Mouse (Mus musculus): Measurements from ENCODE around the gene Zfp385a. TPM values are rescaled to one million over a fixed set of nuclear protein-coding genes. Genes with fewer than 3 reads are reported as not detected.

The Zfp385a gene
- polyA plus RNA-seq, 1 experiment from 2014 or later = 18.4 TPM

DNA sequence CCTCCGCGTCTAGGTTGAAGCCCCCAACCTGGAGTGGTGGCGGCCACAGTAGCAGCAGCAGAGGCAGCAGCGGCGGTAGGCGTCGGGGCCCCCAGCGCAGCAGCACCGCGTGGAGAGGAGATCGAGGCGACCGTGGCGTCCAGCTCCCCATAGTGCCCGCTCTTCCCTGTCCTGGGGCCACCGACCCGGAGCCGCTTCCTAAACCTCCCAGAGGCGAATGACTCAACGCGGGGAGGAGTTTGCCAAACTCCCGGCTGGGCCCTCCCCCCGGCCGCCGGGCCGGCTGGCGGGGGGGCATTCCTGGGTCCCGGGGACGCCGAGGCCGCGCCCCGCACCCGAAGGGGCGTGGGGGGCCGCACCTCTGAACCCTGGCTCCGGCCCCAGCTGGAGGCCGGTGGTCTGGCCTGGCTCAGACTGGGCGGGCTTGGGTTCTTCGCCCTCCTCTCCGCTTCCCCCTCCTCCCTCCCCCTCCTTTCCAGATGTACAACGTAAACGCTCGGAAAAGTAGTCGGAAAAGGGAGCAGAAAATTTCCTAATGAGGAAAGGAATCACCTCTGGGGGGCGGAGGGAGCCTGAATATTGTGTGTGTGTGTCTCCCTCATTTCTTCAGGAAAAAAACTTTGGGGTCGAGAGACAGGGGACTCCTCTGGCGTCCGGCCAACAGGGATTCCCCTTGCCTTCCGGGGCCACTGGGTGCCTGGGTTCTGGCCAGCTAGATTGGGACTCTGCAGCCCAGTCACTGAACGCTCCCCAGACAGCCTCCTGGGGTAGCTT, 26.7 kb upstream of the Zfp385a start, which contains the start of gene Itga5:
TSS of gene Itga5 (minus strand) at position 388 of the 774 bp plus-strand sequence.
- peaks cover 17% of the 10 kb centered on the region for H3K4me1 ChIP-seq (ENCODE audit: control insufficient read depth, insufficient read depth, low read length)
- peak within 1 kb of the TSS; percentile 99 for H3K4me3 ChIP-seq (ENCODE audit: low read depth, low read length)
- H3K9me3 ChIP-seq (ENCODE audit: control insufficient read depth, low read length) = no peaks in the 10 kb centered on the region
- H3K27me3 ChIP-seq (replicated peaks; ENCODE audit: control insufficient read depth, insufficient read depth, low read length) = no peaks in the 10 kb centered on the region
- ATAC-seq (ENCODE audit: low read depth) = peak; percentile 80
- 0% methylated on average over 20 of the region's 51 CpGs for WGBS
- peak within 1 kb of the TSS; percentile 93 for H3K27ac ChIP-seq (replicated peaks; ENCODE audit: low read depth, low read length)
- H3K9ac ChIP-seq (ENCODE audit: low read depth, low read length) = peak within 1 kb of the TSS; percentile 94
- no peaks in the 10 kb centered on the region for H3K36me3 ChIP-seq (ENCODE audit: control insufficient read depth, insufficient read depth, low read length)
- peak within 1 kb of the TSS; percentile 78 for H3K4me2 ChIP-seq (ENCODE audit: low read depth, low read length)
- DNase-seq (ENCODE audit: low spot score) = peak; percentile 82

DNA sequence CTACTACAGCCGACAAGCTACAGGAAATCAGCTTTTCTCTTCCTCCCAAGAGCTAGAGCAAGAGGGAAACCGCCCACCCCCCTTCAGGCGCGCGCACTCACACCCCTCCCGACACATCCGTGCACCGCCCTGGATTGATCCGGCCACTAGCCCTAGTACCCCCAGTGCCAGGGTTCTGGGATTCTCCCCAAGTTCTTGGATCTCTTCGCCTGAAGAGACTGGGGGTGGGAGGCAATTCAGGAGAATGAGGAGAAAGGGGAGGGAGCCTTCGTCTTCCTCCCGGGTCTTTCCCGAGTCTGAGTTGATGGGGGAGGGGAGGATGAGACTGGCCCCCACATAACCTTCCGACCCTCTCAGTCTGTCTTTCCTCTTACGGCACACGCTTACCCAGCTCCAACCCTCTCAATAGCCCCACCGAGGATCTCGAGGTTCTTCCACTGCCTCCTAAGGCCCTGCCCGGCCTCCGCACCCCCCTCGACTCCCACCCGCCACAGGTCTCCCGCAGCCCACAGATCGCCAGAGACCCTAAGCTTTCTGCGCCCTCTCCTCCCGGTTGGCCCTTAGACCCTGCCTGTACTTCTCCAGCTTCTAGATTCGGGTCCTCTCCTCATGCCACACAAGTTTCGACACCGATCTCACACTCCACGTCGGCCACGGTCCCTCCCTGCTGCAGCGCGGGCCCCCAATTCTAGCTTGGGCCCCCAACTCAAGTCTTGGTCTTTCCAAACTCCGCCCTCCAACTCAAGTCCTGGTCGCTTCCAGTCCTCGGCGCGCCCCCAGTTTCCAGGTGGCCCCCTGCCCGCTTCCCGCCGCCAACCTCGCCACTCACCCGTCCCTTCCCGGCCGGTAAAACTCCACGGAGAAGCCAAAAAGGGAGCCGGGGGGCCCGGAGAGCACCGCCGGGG, 25.8 kb upstream of the Zfp385a start:
- H3K27ac ChIP-seq (replicated peaks; ENCODE audit: low read depth, low read length) = peak overlapping the region; percentile 93
- peak overlapping the region; percentile 99 for H3K4me3 ChIP-seq (ENCODE audit: low read depth, low read length)
- 1% methylated on average over 47 of the region's 51 CpGs for WGBS
- H3K9ac ChIP-seq (ENCODE audit: low read depth, low read length) = peak overlapping the region; percentile 94
- ATAC-seq (ENCODE audit: low read depth) (peak; percentile 42), DNase-seq (ENCODE audit: low spot score) (peak; percentile 68)
- peaks cover 17% of the 10 kb centered on the region for H3K4me1 ChIP-seq (ENCODE audit: control insufficient read depth, insufficient read depth, low read length)
- peak overlapping the region; percentile 78 for H3K4me2 ChIP-seq (ENCODE audit: low read depth, low read length)
- H3K27me3 ChIP-seq (replicated peaks; ENCODE audit: control insufficient read depth, insufficient read depth, low read length) = no peaks in the 10 kb centered on the region
- no peaks in the 10 kb centered on the region for H3K9me3 ChIP-seq (ENCODE audit: control insufficient read depth, low read length)
- no peaks in the 10 kb centered on the region for H3K36me3 ChIP-seq (ENCODE audit: control insufficient read depth, insufficient read depth, low read length)

DNA sequence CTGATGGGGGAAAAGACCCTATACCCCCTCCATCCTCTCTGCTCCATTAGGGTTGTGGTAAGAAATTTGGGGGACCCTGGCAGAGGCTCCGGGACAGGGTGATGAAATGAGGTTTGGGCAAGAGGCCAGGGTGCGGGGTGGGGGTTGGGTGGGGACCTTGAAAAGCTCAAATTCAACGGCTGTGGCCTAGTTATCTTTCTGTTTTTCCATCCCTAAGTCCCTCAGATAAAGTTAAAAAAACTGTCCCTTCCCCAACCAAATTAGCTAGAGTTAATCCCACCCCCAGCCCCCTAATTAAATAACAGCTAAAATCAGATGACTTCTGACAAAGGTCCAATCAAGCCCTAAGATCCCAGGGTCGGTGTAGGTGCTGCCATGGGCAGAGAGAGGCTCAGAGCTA, 24.9 kb upstream of the Zfp385a start:
- Histone ChIP-seq H3K4me2 (ENCODE audit: low read depth, low read length) (peak overlapping the region; percentile 78), H3K36me3 (ENCODE audit: control insufficient read depth, insufficient read depth, low read length) (no peaks in the 10 kb centered on the region), H3K9ac (ENCODE audit: low read depth, low read length) (peak overlapping the region; percentile 94), H3K9me3 (ENCODE audit: control insufficient read depth, low read length) (no peaks in the 10 kb centered on the region), H3K4me1 (ENCODE audit: control insufficient read depth, insufficient read depth, low read length) (peaks cover 17% of the 10 kb centered on the region), H3K27ac (replicated peaks; ENCODE audit: low read depth, low read length) (peak overlapping the region; percentile 93; the same call in 1 of the 2 replicates), H3K27me3 (replicated peaks; ENCODE audit: control insufficient read depth, insufficient read depth, low read length) (no peaks in the 10 kb centered on the region), H3K4me3 (ENCODE audit: low read depth, low read length) (peak overlapping the region; percentile 99)
- WGBS = 46% methylated on average over 4 of the region's 4 CpGs
- DNase-seq (ENCODE audit: low spot score) (no peak), ATAC-seq (ENCODE audit: low read depth) (no peak)

GRCm38 (mm10) chr15:103363809-103364208, 23.9 kb upstream of the Zfp385a start:
- H3K4me1 ChIP-seq (ENCODE audit: control insufficient read depth, insufficient read depth, low read length) = peaks cover 25% of the 10 kb centered on the region
- no peaks in the 10 kb centered on the region for H3K36me3 ChIP-seq (ENCODE audit: control insufficient read depth, insufficient read depth, low read length)
- no peaks in the 10 kb centered on the region for H3K27me3 ChIP-seq (replicated peaks; ENCODE audit: control insufficient read depth, insufficient read depth, low read length)
- no peak overlapping the region for H3K9ac ChIP-seq (ENCODE audit: low read depth, low read length)
- no peak for ATAC-seq (ENCODE audit: low read depth)
- no peaks in the 10 kb centered on the region for H3K9me3 ChIP-seq (ENCODE audit: control insufficient read depth, low read length)
- no peak overlapping the region for H3K4me3 ChIP-seq (ENCODE audit: low read depth, low read length)
- no peak overlapping the region for H3K4me2 ChIP-seq (ENCODE audit: low read depth, low read length)
- H3K27ac ChIP-seq (replicated peaks; ENCODE audit: low read depth, low read length) = no peak overlapping the region
- 71% methylated on average over 1 of the region's 1 CpGs for WGBS
- no peak for DNase-seq (ENCODE audit: low spot score)

- ATAC-seq (ENCODE audit: low read depth) (no peak), DNase-seq (ENCODE audit: low spot score) (no peak)
- no peak overlapping the region for H3K27ac ChIP-seq (replicated peaks; ENCODE audit: low read depth, low read length)
- 89% methylated on average over 3 of the region's 3 CpGs for WGBS
- no peaks in the 10 kb centered on the region for H3K36me3 ChIP-seq (ENCODE audit: control insufficient read depth, insufficient read depth, low read length)
- H3K4me3 ChIP-seq (ENCODE audit: low read depth, low read length) = no peak overlapping the region
- no peaks in the 10 kb centered on the region for H3K9me3 ChIP-seq (ENCODE audit: control insufficient read depth, low read length)
- H3K4me2 ChIP-seq (ENCODE audit: low read depth, low read length) = no peak overlapping the region
- peaks cover 31% of the 10 kb centered on the region for H3K4me1 ChIP-seq (ENCODE audit: control insufficient read depth, insufficient read depth, low read length)
- H3K9ac ChIP-seq (ENCODE audit: low read depth, low read length) = no peak overlapping the region
- H3K27me3 ChIP-seq (replicated peaks; ENCODE audit: control insufficient read depth, insufficient read depth, low read length) = no peaks in the 10 kb centered on the region
Measured at GRCm38 (mm10) chr15:103362950-103363349, 23.1 kb upstream of the Zfp385a start.

GRCm38 (mm10) chr15:103362333-103362732, 22.4 kb upstream of the Zfp385a start:
- 90% methylated on average over 6 of the region's 7 CpGs for WGBS
- Histone ChIP-seq H3K9me3 (ENCODE audit: control insufficient read depth, low read length) (no peaks in the 10 kb centered on the region), H3K36me3 (ENCODE audit: control insufficient read depth, insufficient read depth, low read length) (no peaks in the 10 kb centered on the region), H3K4me3 (ENCODE audit: low read depth, low read length) (no peak overlapping the region), H3K4me1 (ENCODE audit: control insufficient read depth, insufficient read depth, low read length) (peaks cover 31% of the 10 kb centered on the region), H3K4me2 (ENCODE audit: low read depth, low read length) (no peak overlapping the region), H3K27me3 (replicated peaks; ENCODE audit: control insufficient read depth, insufficient read depth, low read length) (no peaks in the 10 kb centered on the region), H3K9ac (ENCODE audit: low read depth, low read length) (no peak overlapping the region), H3K27ac (replicated peaks; ENCODE audit: low read depth, low read length) (no peak overlapping the region)
- no peak for ATAC-seq (ENCODE audit: low read depth)
- DNase-seq (ENCODE audit: low spot score) = no peak

DNA sequence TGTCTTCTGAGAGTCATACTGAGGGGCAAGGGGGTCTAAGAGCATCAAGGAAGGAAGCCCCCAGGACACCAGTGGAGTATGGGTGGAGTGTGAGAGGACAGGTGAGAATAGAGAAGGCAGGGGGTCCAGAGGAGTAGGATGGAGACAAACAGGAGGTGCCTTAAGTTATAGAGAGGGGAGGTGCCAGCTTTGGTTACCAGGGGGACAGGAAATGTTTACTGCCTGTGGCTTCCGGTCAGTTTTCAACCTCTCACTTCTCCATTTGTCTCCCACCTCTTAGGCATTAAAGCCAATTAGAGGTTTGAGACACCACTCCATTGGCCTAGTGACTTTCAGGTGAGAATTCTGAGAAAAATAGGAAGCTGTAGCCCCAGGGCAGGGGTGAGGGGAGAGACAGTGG, 21.4 kb upstream of the Zfp385a start:
- H3K36me3 ChIP-seq (ENCODE audit: control insufficient read depth, insufficient read depth, low read length) = peaks cover 10% of the 10 kb centered on the region
- DNase-seq (ENCODE audit: low spot score) (no peak), ATAC-seq (ENCODE audit: low read depth) (no peak)
- no peak overlapping the region for H3K4me2 ChIP-seq (ENCODE audit: low read depth, low read length)
- no peak overlapping the region for H3K27ac ChIP-seq (replicated peaks; ENCODE audit: low read depth, low read length)
- H3K9me3 ChIP-seq (ENCODE audit: control insufficient read depth, low read length) = no peaks in the 10 kb centered on the region
- H3K4me1 ChIP-seq (ENCODE audit: control insufficient read depth, insufficient read depth, low read length) = peaks cover 26% of the 10 kb centered on the region
- H3K4me3 ChIP-seq (ENCODE audit: low read depth, low read length) = no peak overlapping the region
- H3K9ac ChIP-seq (ENCODE audit: low read depth, low read length) = no peak overlapping the region
- 53% methylated on average over 1 of the region's 1 CpGs for WGBS
- no peaks in the 10 kb centered on the region for H3K27me3 ChIP-seq (replicated peaks; ENCODE audit: control insufficient read depth, insufficient read depth, low read length)

DNA sequence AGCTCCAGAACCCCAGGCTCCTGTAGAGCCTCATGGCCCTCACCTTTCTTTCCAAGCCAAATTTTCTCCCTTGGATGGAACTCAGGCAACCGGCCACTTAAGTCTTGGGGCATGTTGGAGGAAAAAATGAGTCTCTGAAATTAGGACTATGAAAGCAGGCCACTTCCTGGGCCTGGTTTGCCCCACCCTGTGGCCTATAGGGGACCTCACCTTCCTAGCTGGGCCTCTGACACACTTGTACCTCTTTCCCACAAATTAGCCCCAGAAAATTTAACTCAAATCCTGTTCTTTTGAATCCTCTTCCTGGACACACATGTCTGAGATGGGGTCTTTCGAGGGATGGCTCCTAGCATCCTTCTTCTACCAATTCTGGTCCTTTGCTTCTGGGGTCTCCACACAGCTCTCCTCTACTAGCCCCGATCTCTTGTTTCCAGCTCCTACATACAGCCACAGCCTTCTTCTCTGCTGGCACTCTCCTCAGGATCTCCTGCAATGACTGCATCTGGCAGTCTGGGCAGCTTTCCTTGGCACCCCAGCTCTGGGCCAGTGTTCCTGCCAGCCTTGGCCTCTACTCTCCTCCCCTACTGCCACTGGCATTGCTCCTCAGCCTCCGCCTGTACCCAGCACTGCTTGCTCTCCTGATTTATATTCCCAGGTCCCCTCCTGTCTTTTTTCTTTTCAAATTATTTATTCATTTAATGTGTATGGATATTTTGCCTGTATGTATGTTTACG, 20.1 kb upstream of the Zfp385a start:
- Histone ChIP-seq H3K9ac (ENCODE audit: low read depth, low read length) (no peak overlapping the region), H3K9me3 (ENCODE audit: control insufficient read depth, low read length) (no peaks in the 10 kb centered on the region), H3K27me3 (replicated peaks; ENCODE audit: control insufficient read depth, insufficient read depth, low read length) (no peaks in the 10 kb centered on the region), H3K4me1 (ENCODE audit: control insufficient read depth, insufficient read depth, low read length) (peaks cover 24% of the 10 kb centered on the region), H3K4me3 (ENCODE audit: low read depth, low read length) (no peak overlapping the region), H3K27ac (replicated peaks; ENCODE audit: low read depth, low read length) (peak overlapping the region; percentile 87), H3K36me3 (ENCODE audit: control insufficient read depth, insufficient read depth, low read length) (peaks cover 22% of the 10 kb centered on the region), H3K4me2 (ENCODE audit: low read depth, low read length) (no peak overlapping the region)
- no peak for ATAC-seq (ENCODE audit: low read depth)
- WGBS = 93% methylated on average over 5 of the region's 5 CpGs
- DNase-seq (ENCODE audit: low spot score) = no peak

Measured in embryonic facial prominence, embryonic 14.5 days (tissue).